Mouse (Mus musculus) common myeloid progenitor, adult 5-6 weeks (primary cell): ENCODE results near the gene Pitx3. TPM values are rescaled to one million over a fixed set of nuclear protein-coding genes. Genes with fewer than 3 reads are reported as not detected.
"Not testable (repeated sequence)": the region's sequence is repeated elsewhere in the genome, so short reads cannot be mapped to it uniquely, and the experiment has no call there.

Experiments used
- ATAC-seq: replicated peaks from 2 replicates; pipeline ENCODE4 v1.8.0; 2016; ENCODE audit warnings: low read depth, mild to moderate bottlenecking, moderate TSS enrichment, inconsistent platforms; ENCODE audit not compliant: poor library complexity, severe bottlenecking
- total RNA-seq: library from RNA; stranded (forward); fragments of 200-1000, 187-1606 nt; gene quantifications from 2 replicates; pipeline ENCODE4 v1.2.3, GENCODE M21; 2017

Gene Pitx3
- not detected in 2 replicates for total RNA-seq

- ATAC-seq: no peak
These were observed at the start of gene Pitx3 for GRCm38 (mm10) chr19:46147511-46148371. TSS of gene Pitx3 (minus strand) at chr19:46148326.

- ATAC-seq: no peak
These were observed 39.1 kb upstream of the Pitx3 start for GRCm38 (mm10) chr19:46187203-46187602.

DNA sequence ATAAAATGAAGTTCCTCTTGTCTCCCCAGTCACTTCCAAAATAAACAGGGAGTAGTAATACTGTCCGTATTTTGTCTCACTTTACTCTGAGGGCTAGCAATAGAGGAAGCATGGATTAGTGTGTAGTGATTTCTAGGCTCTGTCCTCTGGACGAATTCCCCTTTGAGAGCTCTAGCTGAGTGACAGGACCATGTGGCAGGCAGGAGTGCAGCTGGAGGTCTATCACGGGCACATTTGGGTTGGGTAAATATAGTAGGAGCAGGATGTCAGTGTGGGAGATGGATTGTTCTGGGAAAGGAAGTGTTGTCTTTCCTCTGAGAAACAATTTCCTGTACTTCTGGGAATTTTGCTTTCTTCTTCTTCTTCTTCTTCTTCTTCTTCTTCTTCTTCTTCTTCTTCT lies 38.5 kb upstream of the Pitx3 start:
- no peak for ATAC-seq

DNA sequence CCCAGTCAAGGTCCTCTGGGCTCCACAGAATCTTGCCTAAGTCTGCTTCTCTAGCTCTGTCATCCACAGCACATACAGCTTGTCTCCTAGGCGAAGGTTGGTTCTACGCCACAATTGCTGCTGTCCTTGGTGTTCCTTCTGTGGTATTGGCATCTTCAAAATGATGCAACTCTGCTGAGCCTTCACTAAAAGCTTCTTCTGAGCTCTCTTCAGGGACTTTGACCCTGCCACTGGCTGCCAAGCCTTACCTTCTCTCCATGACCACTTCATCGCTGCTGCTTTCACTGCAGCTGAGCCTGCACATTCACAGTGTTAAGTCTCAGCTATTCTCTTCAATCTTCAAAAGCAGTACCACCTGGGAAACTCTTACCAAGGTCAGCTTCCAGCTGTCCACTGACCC lies 34.1 kb upstream of the Pitx3 start:
- no peak for ATAC-seq

- no peak for ATAC-seq
These were observed 32.1 kb upstream of the Pitx3 start for GRCm38 (mm10) chr19:46180274-46180673.

DNA sequence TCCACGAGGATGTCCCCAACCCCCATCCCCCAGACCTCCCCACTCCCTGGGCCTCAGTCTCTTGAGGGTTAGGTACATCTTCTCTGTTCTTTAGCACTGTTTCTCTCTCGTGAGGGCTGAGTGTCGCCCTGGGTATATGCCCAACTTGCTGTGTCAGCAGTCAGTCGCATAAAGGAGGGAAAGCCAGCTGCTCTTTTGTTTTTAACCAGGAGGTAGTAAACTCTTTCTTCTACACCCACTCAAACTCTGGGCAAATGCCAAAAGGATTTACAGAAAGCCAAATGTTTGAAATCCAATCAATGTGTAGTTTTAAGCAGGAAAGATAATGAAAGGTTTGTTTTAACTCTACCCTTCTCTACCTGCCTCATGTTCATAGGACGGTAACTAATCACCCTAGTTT lies 28.9 kb upstream of the Pitx3 start:
- no peak for ATAC-seq

DNA sequence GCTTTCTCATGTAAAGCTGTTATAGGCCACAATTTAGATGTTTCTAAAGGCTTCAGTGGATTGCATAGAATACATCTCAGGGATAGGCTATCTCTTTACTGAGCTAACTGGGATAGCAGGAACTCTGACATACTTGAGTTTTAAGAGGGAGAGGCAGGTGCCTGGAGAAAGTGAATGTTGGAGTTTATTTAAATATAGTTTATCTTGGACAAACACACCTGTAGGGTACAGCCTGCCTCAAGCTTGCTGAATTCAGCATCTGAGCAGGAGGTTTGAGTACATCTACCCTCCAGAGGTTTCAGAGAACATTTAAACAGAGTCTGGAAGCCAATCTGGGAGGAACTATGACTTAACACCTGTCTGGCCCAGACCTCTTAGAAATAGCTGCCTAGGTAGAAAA lies 27.0 kb upstream of the Pitx3 start:
- ATAC-seq: no peak

DNA sequence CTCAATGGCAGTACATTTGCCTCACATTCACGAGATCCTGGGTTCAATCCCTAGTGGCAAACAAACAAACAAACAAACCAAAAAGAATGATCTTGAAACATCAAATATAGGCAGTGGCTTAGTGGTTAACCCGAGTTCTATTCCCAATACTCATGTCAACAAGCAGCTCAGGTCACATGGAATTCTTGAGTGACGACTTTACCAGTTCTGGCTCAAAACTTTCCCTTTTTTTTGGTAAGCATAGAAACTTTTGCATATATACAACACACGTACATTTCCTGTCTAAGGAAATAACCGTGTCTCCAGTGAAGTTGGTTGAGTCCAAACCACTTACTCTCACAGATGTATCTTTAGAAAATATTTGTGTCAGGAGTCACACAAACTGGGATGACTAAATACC lies 24.4 kb upstream of the Pitx3 start:
- no peak for ATAC-seq

DNA sequence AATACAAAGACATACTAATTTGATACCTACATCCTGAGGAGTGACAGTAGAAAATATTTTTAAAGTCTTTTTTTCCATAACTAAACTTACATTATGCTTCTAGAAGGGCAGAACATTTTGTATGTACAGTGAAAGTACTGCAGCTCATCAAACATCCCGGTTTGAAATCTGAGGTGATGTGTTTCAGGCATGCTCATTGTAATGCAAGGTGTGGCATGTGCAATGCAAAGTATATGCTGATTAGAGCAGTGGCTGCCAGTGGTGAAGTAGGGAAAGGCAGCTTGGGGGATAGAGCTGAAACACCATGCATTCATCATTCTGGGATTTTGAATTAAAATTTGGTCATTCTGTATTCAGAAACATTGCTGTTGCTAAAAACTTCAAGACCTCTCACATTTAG lies 21.8 kb upstream of the Pitx3 start:
- ATAC-seq: no peak

DNA sequence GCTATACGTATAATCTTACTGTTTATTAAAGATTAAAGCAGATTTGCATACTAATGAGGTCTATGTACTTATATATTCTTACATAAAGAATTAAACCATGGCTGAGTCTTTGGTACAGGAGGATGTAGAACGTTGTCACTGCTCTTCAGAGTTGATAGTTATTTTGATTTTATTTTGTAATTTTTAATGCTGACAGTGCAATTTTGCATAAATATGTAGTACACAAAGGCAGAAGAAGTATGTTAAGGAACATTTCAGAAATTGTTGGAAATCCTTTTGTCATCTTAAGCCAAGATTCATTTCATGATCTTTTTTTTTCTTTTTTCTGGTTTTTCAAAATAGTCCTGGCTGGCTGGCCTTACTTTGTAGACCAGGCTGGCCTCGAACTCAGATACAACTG lies 21.3 kb upstream of the Pitx3 start:
- ATAC-seq: no peak

DNA sequence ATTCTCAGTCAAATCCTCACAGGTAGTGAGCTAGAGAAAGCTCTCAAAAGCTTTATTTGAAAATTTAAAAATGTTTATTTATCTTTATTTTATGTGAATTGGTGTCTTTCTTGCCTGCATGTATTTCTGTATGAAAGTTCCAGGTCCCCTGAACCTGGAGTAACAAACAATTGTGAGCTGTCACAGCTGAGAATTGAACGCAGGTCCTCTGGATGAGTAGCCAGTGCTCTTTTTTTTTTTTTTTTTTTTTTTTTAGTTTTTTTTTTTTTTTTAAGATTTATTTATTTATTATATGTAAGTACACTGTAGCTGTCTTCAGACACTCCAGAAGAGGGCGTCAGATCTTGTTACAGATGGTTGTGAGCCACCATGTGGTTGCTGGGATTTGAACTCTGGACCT lies 19.0 kb upstream of the Pitx3 start:
- ATAC-seq: not testable (repeated sequence)

DNA sequence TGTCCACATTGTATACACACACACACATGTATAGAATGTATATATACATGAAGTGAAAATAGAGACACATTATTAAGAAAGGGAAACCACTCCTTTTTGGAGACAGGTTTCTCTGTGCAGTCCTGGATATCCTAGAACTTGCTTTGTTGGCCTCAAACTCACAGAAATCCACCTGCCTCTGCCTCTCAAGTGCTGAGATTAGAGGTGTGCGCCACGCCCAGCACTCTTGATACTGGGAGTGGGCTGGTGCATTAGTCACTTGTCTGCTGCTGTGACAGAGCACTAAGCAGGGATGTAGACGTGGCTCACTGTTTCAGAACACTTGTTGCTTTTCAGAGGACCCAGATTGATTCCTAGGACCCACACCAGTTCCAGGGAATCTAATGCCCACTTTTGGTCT lies 17.8 kb upstream of the Pitx3 start:
- ATAC-seq: no peak

DNA sequence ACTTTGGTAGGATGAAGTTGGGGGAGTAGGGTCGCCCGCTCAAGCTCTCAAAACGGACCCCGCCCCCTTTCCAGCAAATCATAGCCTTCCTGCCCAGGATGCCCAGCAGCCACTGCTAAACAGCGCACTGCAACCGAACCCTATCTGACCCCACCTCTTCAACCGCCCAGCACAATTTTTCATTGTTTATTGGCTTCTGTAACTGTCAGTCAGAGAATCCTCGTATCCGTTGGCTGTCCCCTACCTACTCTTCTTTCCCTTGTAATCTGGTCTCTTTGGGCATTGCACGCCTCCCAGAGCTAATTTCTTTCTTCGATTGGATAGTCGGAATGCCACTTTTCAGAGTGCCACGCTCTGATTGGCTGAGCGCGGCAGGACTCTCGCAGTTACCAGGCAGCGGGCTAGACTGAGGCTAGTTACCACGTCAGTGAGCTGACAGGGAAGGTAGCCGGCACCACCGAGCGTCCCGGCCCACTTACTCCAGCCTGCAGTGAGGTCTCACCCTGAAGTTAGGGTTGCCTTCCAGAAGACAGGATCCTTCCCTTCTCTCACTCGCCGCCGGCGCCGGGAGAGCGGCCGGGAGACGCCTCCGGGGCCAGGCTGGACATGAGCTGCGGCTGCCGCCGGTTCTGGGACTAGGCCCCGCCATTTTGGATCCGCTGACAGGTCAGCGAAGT lies 4.1 kb upstream of the Pitx3 start, which contains the start of gene Gbf1:
Gbf1 (plus strand) TSS at position 383 of the 677 bp plus-strand sequence.
- peak; percentile 94 for ATAC-seq

GRCm38 (mm10) chr19:46149091-46149490 lies 965 bp upstream of the Pitx3 start:
- no peak for ATAC-seq

- peak; percentile 54 for ATAC-seq
These were observed 240 bp upstream of the Pitx3 start for GRCm38 (mm10) chr19:46148372-46148760.

DNA sequence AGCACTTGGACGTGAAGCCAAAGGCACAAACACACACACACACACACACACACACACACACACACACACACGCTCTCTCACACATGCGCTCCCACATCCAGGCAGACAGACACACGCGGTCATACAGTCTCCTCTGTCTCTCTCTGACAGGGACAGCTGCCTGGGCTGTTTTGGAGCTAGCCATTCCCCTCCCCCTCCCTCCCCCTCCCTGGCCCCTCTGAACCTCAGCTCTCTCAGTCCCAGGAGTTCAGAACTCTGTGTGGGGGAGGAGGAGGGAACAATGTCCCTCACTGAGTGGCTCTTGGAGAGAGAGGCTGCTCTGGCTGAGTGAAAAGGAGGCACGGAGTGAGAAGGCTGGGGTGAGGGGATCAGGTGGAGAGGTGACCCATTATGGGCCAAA lies 7.0 kb downstream of the Pitx3 start:
- no peak for ATAC-seq

DNA sequence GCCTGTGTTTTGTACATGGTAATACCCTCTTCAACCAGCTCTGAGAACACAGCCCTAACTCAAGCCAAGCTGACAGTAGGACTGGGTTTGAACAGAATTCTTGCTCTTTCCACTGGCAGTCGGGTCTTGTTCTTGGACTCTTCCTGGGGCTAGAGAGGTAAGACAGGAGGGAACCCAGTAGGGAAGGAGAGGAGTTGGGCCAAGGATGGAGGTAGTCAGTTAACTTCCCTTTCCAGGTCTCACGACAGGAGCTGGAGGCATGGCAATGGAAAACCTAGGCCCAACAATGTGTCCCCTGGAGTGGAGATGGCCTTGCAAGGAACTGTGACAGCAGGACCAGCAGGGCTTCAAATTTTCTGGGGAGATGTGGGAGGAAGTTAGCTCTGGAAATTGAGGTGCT lies 7.8 kb downstream of the Pitx3 start:
- no peak for ATAC-seq

DNA sequence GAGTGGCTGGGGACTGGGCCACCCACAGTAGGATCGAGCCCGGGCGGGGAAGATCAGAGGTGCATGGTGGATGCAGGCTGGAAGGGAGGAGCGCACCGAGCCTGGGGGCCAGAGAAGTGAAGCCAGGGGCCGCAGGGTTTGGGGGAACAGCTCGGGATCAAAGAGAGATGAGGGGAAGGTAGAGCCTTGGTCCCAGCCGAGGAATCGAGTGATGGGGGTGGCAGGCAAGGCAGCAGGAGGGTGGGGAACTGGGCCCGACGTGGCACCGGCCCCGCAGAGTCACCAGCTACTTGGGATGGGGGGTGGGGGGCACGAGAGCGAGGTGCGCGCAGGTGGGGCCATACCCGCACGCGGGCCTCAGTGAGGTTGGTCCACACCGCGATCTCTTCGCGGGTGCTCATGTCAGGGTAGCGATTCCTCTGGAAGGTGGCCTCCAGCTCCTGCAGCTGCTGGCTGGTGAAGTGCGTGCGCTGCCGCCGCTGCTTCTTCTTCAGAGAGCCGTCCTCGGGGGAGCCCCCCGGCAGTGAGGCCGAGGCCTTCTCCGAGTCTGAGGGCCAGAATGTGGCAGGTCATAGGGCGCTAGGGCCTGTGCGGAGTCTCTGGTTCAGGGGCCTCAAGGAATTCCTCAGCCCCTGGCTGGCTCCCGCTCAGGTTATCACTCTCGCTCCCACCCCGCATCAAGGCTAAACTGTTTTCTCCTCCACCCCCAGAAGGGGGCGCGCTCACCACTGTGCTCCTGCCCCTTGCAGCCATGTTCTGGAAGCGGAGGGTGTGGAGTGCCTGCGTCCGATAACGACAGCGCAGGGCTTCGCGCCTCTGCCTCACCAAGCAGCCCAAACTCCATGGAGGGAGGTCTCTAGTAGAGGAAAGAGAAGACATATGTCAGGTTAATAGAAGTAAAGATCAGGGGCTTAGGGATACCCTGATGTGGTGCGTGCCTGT lies 11.2 kb downstream of the Pitx3 start:
- ATAC-seq: peak; percentile 82

DNA sequence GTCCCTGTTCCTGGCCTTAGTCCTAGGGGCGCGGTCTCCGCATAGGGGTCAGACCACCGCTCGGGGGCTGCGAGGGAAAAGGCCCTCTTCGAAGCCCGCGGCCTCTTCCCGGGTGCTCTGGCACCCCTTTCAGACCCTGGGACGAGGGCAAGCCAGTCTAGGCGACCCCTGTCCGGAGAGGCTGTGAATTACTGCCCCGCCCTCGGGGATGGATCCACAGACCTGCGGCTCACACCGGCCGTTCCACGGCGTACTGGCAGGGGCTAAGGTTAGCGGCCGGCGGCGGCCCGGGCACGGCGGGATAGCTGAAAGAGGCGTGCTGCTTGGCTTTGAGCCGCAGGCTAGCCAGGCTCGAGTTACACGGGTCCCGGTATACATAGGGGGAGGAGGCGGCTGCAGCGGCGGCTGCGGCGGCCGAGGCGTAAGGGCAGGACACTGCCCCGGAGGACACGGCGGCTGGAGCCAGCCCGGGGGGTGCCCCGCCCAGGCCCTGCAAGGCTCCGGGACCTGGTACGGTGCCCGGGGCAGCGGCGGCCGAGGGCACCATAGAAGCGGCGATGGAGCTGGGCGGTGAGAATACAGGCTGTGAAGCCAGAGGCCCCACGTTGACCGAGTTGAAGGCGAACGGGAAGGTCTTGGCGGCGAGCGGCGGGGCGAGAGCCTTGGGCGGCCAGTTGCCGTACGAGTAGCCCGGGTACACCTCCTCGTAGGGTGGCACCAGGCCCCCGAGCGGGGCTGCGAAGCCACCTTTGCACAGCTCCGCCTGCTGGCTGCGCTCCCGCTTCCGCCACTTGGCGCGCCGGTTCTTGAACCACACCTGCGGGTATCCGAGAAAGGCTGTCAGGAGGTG lies 12.1 kb downstream of the Pitx3 start:
- ATAC-seq: no peak

- peak; percentile 69 for ATAC-seq
These were observed 12.8 kb downstream of the Pitx3 start for GRCm38 (mm10) chr19:46135297-46135696.
